Mouse (Mus musculus): ENCODE measurements around the gene Sult1c2.

- TF ChIP-seq CTCF (IDR thresholded peaks at IDR 0.05; ENCODE audit: low read depth, low read length), result no peak
- no peak for TF ChIP-seq POLR2A (IDR thresholded peaks at IDR 0.05; ENCODE audit: insufficient read depth, low read length)
Measured at GRCm38 (mm10) chr17:53865260-53865955, 19.3 kb upstream of the Sult1c2 start.

All from ES-Bruce4 (cell line).